Mouse (Mus musculus): ENCODE measurements around the gene Ddi2. TPM values are rescaled to one million over a fixed set of nuclear protein-coding genes. Genes with fewer than 3 reads are reported as not detected.
"Not testable (repeated sequence)": the region's sequence is repeated elsewhere in the genome, so short reads cannot be mapped to it uniquely, and the experiment has no call there.

Gene Ddi2
- total RNA-seq (2021), result 10 to 100 TPM; 35.0 to 37.6 TPM
- long read RNA-seq, experiment 1, full-length matches to known transcripts, result 2 of 25 reads
- long read RNA-seq, experiment 1, partial matches to known transcripts, result 1 of 25 reads
- long read RNA-seq, experiment 1, other reads (novel, unspliced or antisense), result 22 of 25 reads
- long read RNA-seq, experiment 2, full-length matches to known transcripts, result 1 of 34 reads
- long read RNA-seq, experiment 2, partial matches to known transcripts, result 0 of 34 reads
- long read RNA-seq, experiment 2, other reads (novel, unspliced or antisense), result 33 of 34 reads

GRCm38 (mm10) chr4:141722731-141723672 is at the start of gene Ddi2:
Gene Ddi2 (minus strand): TSS chr4:141723419.
- peak; percentile 94 for DNase-seq
- intact Hi-C loops (cut with DNase I; ENCODE audit: low total_unique reads), result no loop called here

- intact Hi-C loops (cut with DNase I; ENCODE audit: low total_unique reads); DNase-seq: not testable (repeated sequence)
Measured at GRCm38 (mm10) chr4:141773019-141773418, 49.8 kb upstream of the Ddi2 start.

- no peak for DNase-seq
- intact Hi-C loops (cut with DNase I; ENCODE audit: low total_unique reads), result no loop called here
Measured at GRCm38 (mm10) chr4:141771823-141772222, 48.6 kb upstream of the Ddi2 start.

- no peak for DNase-seq
- intact Hi-C loops (cut with DNase I; ENCODE audit: low total_unique reads), result no loop called here
Measured at GRCm38 (mm10) chr4:141769501-141770160, 46.4 kb upstream of the Ddi2 start.

DNA sequence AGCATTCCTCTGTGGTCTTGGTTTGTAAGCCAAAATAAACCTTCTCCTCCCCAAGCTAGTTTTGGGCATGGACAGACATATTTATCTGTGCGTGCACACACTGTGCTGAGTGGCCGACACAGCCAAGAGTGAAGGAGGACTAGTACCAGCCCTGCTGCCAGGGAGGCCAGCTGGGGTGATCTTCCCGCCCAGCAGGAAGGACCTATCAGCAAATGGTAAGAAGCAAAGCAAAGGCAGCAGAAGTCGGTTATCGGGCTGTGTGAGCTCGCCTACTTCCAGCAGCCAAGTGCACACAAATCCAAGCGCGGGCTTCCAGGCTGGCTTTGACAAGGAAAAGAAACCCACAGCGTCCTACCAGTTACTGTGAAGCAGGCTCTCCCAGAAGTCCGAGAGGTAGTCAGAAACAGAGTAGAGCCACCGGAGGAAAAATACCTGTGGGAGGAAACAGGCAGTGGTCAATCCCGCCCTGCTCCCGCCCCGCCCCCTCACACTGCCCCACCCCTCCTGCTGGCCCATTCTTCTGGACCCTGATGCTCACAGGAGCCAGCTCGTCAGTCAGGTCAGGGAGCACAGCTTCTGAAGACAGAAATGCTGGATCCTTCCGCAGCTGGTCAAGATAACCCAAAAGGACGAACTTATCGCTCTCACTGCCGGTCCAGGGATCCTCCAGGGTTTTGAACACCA is 44.3 kb upstream of the Ddi2 start:
- peak; percentile 40 for DNase-seq
- intact Hi-C loops (cut with DNase I; ENCODE audit: low total_unique reads), result no loop called here

DNA sequence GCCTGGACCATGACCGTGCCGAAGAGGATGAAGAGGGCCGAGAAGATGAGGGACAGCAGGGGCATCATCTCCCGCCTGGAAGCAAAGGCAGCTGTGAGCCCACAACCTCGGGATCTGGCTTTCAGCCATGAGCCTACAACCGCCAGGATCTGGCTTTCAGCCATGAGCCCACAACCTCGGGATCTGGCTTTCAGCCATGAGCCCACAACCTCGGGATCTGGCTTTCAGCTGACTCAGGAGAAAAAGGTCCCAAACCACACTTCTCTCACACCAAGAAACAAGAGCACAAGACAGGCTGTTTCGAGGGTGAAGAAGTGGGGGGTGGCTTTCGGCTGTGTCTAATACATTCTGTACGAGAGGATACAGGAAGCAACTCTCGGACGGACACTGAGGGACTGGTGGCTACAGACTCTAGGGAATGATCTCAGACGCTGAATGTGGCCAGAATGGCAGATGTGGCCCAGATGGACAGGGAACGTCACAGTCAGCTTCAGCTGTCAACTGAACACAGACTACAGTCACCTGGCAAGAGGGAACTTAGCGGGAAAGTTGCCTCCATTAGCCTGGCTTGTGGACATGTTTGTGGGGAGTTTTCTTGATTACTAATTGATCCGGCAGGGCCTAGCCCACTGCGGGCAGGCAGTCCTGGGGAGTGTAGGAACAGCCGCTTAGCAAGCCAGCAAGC is 43.6 kb upstream of the Ddi2 start:
- intact Hi-C loops (cut with DNase I; ENCODE audit: low total_unique reads), result no loop called here
- no peak for DNase-seq

- intact Hi-C loops (cut with DNase I; ENCODE audit: low total_unique reads), result no loop called here
- no peak for DNase-seq
Measured at GRCm38 (mm10) chr4:141766316-141766667, 43.1 kb upstream of the Ddi2 start.

DNA sequence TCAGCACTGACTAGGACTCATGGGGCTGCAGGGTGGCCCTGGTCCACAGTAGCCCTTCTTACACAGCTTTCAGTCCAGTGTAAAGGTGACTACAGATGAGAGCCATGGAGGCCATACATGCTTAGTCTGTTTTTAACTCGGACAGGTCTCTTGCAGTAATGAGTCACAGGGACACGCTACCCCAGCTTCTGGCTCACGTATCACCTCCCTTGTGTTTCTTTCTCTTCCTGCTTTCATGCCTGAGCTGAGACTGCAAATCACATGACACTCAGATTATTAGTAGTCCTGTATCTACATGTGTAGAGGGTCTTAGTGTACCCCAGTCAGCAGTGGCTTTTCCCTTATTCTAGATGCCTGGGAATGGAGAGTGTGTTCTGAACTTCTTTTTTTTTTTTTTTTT is 41.8 kb upstream of the Ddi2 start:
- no peak for DNase-seq
- intact Hi-C loops (cut with DNase I; ENCODE audit: low total_unique reads), result no loop called here

GRCm38 (mm10) chr4:141763476-141763875 is 40.3 kb upstream of the Ddi2 start:
- no peak for DNase-seq
- intact Hi-C loops (cut with DNase I; ENCODE audit: low total_unique reads), result no loop called here

- intact Hi-C loops (cut with DNase I; ENCODE audit: low total_unique reads), result no loop called here
- no peak for DNase-seq
Measured at GRCm38 (mm10) chr4:141762102-141762598, 38.9 kb upstream of the Ddi2 start.

DNA sequence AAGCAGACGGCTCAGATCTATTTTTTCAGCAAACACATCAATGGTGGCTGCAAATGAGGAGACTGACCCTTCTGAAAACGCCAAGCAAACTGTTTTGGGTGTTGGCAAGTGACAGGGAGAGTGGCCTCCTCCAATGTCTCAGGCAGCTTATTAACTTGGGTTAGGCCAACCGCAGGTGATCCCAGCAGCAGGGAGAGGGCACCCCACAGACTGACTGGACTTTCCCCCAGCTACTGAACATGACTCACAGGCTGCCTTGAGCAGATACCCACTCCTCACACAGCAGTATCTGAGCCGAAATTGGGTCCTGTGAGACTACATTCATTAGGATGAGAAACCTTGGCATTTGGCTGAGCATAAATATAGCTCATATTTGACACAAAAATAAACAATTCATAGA is 37.7 kb upstream of the Ddi2 start:
- intact Hi-C loops (cut with DNase I; ENCODE audit: low total_unique reads), result no loop called here
- no peak for DNase-seq

- intact Hi-C loops (cut with DNase I; ENCODE audit: low total_unique reads), result no loop called here
- DNase-seq, result no peak
Measured at GRCm38 (mm10) chr4:141758874-141759542, 35.8 kb upstream of the Ddi2 start.

GRCm38 (mm10) chr4:141757124-141757523 is 33.9 kb upstream of the Ddi2 start:
- intact Hi-C loops (cut with DNase I; ENCODE audit: low total_unique reads), result no loop called here
- no peak for DNase-seq

GRCm38 (mm10) chr4:141755375-141755930 is 32.2 kb upstream of the Ddi2 start:
- DNase-seq, result no peak
- intact Hi-C loops (cut with DNase I; ENCODE audit: low total_unique reads), result no loop called here

DNA sequence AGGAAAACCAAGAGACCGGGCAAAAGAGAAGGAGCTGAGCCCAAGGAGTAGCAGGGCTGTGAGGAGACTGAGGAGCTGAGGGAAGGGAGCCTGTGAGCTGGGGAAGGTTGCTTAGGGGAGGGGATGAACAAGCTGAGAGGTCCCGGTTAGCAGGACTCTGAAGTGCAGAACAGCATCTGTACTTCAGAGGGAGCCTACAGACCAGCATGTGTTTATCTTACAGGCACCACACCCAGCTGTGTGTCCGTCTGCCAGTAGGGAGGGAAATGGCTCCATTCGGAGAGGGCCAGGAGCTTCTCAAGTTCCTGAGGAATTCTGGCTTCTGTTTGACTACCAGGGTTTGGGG is 28.8 kb upstream of the Ddi2 start:
- DNase-seq, result no peak
- intact Hi-C loops (cut with DNase I; ENCODE audit: low total_unique reads), result no loop called here

- intact Hi-C loops (cut with DNase I; ENCODE audit: low total_unique reads), result no loop called here
- DNase-seq, result no peak
Measured at GRCm38 (mm10) chr4:141751419-141752075, 28.3 kb upstream of the Ddi2 start.

DNA sequence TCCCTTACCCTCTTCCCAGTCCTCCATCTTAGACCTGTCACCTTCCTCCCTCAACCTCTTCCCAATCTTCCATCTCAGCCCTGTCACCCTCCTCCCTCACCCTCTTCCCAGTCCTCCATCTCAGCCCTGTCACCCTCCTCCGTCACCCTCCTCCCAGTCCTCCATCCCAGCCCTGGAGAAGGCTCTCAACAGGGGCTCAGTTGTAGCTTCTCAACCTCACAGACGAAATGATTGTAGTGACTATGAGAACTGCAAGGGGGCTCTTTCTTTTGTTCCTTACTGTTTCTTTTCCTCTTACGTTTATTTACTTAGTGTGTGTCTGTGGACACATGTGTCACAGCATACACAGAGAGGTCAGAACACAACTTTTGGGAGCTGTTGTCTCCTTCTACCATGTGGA is 27.6 kb upstream of the Ddi2 start:
- intact Hi-C loops (cut with DNase I; ENCODE audit: low total_unique reads), result no loop called here
- DNase-seq, result no peak

GRCm38 (mm10) chr4:141749557-141749956 is 26.3 kb upstream of the Ddi2 start:
- DNase-seq, result peak; percentile 65
- intact Hi-C loops (cut with DNase I; ENCODE audit: low total_unique reads), result no loop called here

All from gastrocnemius, postnatal 14 days (tissue).